Mouse (Mus musculus): ENCODE results near the gene Fmnl1. TPM values are rescaled to one million over a fixed set of nuclear protein-coding genes. Genes with fewer than 3 reads are reported as not detected.
"Not testable (repeated sequence)": the region's sequence is repeated elsewhere in the genome, so short reads cannot be mapped to it uniquely, and the experiment has no call there.

Gene Fmnl1
- total RNA-seq, 2 experiments from 2014 or later: 83.4 to 87.0 TPM

DNA sequence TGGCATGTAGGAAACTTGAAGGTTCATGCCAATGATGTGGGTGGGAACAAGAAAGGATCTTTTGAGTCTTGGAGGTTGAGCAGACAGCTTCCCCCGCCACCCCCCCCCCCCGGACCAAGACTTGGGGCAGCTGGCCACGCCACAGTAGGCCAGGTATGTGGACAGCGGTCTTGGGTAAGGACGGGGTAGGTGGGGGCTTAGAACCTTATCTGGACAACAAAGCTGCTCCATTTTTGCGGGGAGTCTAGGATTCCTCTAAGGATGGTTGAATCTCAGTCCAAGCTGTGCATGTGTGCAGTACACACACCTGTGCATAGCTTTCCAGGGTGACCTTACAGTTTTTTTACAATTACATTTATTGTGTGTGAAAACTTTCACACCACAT, 47.6 kb downstream of the Fmnl1 start:
- DNase-seq (ENCODE audit: low spot score in 2 of 2): no peak

GRCm38 (mm10) chr11:103219259-103219658, 48.4 kb downstream of the Fmnl1 start:
- DNase-seq (ENCODE audit: low spot score in 2 of 2): no peak

DNA sequence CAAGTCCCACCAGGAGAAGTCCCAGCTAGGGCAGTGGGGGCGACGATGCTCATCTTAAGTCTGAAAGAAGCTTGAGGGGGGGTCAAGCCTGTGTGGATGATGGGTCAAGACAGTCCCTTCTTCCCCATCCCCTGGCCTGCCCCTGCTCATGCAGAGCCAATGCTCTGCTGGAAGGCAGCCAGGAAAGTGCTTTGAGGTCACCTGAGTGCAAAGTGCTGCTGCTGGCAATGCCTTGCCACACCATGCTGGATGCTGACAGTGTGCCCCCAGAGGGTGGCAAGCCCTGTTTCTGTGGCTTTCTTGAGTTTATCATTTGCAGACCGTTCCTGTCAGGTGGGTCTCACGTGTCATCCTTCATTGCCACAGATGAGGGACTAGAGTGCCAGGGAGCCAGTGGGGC, 49.1 kb downstream of the Fmnl1 start:
- no peak for DNase-seq (ENCODE audit: low spot score in 2 of 2)

DNA sequence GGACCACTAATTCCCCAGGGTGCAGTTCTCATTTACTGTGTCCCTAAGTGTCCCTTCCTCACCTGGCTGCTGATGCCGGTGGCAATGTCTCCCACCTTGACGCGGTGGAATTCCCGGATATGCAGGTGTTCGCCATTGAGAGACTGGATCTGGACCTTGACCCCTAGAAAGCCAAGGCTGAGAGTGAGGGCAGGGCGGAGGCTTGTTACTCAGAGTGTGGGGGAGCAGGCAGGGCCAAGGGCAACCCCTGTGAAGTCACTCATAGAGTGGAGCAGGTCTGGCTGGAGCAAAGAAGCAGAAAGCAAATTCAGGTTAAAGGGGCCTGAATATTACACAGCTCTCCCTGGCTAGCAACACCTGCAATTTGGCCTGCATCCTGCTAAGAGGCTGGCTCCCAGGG, 50.5 kb downstream of the Fmnl1 start:
- no peak for DNase-seq (ENCODE audit: low spot score in 2 of 2)

- DNase-seq (ENCODE audit: low spot score in 2 of 2): not testable (repeated sequence)
Observed at GRCm38 (mm10) chr11:103222718-103223117, 51.8 kb downstream of the Fmnl1 start.

GRCm38 (mm10) chr11:103223444-103223843, 52.5 kb downstream of the Fmnl1 start:
- DNase-seq (ENCODE audit: low spot score in 2 of 2): no peak

DNA sequence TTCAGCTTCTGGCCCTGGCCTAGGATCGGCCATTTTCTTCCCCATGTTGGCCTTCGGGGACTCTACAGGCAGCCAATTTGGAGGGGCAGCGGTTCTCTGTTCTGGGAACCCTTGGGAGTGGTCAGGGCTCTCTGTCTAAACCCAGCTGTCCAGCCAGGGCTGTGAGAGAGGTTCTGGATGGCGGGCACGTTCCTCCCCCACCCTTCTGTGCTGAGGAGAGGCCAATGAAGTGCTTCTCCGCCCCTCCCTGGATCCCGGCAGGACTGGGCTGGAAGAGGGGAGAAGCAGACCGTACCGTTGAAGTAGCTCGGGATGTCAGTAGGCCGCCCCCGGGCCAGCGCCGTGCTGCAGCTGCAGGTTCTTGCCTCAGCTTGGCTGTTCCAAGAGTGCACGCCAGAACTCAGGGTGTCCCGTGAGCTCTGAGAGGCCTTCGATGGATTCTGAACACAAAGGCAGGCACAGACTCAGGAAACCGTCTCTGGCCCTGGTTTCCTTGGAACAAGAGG, 53.1 kb downstream of the Fmnl1 start:
- no peak for DNase-seq (ENCODE audit: low spot score in 2 of 2)

DNA sequence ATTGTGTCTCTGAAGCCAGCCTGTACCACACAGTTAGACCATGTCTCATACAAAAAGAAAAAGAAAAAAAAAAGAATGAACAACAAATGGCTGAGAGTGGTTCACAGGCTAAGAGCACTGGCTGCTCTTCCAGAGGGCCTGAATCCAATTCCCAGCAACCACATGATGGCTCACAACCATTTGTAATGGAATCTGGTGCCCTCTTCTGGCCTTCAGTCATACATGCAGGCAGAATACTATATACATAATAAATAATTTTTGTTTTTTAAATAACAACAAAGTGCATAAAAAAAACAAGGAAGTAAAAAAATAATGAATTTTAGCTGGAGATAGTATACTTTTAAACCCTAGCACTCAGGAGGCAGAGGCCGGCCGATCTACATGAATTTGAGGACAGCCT, 58.7 kb downstream of the Fmnl1 start:
- DNase-seq (ENCODE audit: low spot score in 2 of 2): no peak

DNA sequence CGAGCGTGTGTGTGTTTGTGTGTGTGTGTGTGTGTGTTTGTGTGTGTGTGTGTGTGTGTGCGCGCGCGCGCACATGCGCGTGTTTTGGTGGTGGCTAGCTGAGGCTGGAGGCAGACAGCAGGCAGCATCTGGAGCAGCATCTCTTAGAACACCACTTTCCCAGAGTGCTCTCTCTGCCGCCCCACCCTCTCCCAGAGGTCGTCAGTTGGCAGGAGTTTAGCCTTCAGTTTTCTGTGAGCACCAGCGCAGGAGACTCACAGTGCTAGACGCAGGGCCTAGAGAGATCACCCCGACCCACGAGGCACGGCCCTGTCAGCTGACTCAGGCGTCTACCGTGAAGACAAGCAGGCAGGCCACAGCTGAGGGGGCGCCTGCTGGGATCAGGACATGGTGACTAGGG, 59.7 kb downstream of the Fmnl1 start:
- DNase-seq (ENCODE audit: low spot score in 2 of 2): no peak

DNA sequence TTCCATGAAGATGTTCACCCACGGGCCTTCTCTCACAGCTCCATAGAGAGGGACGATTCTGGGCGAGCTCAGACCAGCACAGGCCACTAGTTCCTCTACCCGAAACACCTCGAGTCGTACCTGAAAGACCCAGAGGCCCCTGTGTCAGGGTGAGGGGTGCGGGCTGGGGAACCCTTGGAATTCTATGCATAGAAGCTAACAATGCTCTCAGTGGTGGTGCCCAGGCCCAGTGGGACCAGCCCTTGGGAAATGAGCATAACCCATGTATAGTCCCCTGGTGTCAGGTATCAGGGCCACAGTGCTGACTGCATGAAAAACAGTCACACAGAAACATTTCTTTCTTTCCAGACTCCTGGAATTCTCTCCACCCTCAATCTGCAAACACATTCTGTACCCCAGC, 60.5 kb downstream of the Fmnl1 start:
- no peak for DNase-seq (ENCODE audit: low spot score in 2 of 2)

DNA sequence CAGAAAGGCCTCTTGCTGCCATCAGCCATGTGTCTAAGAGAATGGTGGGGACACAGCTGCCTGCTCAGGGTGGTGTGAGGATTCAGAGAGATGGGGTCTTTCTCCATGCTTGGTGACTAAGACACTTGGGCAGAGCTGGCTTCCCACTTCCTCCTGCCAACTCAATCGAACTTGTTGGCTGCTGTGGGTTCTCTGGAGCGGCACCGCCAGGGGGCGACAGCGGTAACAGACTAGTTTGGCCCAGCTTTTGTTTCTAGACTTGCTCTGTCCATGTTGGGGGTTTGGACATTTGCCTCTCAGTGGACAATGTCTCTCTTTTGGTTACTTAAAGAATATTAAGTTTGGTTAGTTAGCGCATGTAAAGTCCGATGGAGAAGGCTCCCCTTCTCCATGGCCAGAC, 62.1 kb downstream of the Fmnl1 start:
- peak; percentile 87 to 88 for DNase-seq (ENCODE audit: low spot score in 2 of 2)

- DNase-seq (ENCODE audit: low spot score in 2 of 2): no peak
Observed at GRCm38 (mm10) chr11:103234447-103234846, 63.5 kb downstream of the Fmnl1 start.

- no peak for DNase-seq (ENCODE audit: low spot score in 2 of 2)
Observed at GRCm38 (mm10) chr11:103235702-103236101, 64.8 kb downstream of the Fmnl1 start.

GRCm38 (mm10) chr11:103236431-103236830, 65.5 kb downstream of the Fmnl1 start:
- DNase-seq (ENCODE audit: low spot score in 2 of 2): no peak

DNA sequence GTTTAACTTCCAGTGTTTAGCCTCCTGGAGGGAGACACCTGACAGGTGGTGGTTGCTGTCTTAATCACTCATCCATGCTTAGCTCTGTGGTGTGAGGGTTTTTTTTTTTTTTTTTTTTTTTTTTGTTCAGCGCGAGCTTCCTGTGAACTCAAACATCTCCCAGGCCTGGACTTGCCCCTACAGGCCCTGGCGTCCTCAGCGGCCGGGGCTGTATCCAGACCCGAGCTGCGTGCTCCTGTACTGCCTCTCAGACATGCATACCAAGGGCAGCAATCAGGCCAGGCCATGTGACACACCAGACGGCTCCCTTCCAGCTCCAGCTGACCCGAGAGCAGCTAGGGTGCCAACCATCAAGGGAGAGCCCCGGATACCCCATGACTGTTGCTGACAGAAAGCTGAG, 66.0 kb downstream of the Fmnl1 start:
- DNase-seq (ENCODE audit: low spot score in 2 of 2): no peak

- DNase-seq (ENCODE audit: low spot score in 2 of 2): no peak
Observed at GRCm38 (mm10) chr11:103237757-103238156, 66.8 kb downstream of the Fmnl1 start.

DNA sequence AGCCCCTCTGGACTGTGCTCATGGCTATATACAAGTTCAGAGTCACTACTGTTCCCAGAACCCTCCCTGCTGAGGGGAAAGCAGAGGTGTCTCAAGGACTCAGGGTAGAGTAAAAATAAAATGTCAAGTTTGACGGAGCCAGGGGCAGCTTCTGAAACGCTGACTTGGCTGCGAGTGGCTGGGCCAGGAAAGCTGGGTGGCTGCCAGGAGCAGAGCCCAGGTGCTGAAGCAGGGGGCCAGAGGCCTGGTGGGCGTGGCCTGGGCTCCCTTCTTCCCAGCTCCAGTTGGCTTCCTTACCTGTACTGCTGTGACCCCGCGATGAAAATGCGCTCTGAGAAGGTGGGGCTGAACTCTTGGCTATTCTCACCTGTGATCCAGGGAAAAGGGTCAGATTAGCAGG, 69.8 kb downstream of the Fmnl1 start:
- DNase-seq (ENCODE audit: low spot score in 2 of 2): no peak

- no peak for DNase-seq (ENCODE audit: low spot score in 2 of 2)
Observed at GRCm38 (mm10) chr11:103244856-103245255, 73.9 kb downstream of the Fmnl1 start.

DNA sequence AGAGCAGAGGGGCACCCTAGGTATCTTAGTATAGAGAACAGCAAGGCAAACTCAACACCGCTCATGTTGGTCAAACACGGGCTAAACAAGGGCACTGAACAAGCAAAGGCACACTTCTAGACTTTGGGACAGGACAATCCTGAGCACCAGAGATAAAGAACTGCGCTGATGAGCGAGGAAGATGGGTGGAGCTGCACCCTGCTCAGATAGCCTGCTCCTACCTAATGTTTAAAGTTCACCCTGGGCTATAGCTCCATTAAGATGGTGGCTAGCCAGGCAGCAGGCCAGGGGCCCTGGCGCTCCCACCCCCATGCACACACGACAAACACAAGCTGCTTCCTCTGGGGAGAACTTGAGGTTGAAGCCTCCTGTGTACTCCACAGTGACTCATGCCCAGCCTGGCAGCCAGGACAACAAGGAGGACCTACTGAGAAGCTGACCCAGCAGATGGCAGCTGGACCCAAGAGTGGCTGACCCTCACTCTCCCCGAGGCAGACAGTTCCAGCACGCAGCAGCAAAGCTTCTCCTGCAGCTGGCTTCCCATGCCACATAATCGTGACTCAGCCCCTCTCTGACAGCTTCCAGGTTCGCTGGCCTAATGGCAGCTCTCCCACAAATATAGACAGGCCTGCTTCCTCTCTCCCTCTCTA, 75.3 kb downstream of the Fmnl1 start:
- peak; percentile 41 to 42 for DNase-seq (ENCODE audit: low spot score in 2 of 2)

DNA sequence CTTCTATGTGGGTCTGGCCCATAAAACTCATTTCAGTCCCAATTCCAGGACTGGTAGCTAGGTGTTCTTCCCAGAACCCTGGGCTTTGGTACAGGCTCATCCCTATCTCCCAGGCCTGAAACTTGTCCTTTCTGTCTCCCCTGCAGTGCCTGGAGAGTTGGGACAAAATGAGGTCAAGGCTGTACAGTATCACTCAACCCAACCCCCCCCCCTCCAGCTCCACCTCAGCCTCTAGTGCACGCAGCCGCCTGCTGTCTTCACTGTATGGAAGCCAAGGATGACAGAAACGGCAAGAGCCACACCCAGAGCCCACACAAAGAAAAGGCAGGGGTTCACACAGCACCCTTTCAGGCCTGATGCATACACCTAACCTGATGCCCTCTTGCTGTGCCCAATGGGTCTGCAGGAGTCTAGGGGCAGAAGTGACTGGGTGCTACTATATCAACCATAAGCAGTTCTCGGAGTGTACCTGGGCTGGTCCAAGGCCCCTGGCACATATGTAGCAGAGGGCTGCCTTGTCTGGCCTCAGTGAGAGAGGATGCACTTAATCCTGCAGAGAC, 75.9 kb downstream of the Fmnl1 start:
- no peak for DNase-seq (ENCODE audit: low spot score in 2 of 2)

- DNase-seq (ENCODE audit: low spot score in 2 of 2): peak; percentile 76 to 81
Observed at GRCm38 (mm10) chr11:103247504-103248177, 76.7 kb downstream of the Fmnl1 start.
